Mouse (Mus musculus): ENCODE data around the gene Vwa3b.
"Not testable (repeated sequence)": the region's sequence is repeated elsewhere in the genome, so short reads cannot be mapped to it uniquely, and the experiment has no call there.

Vwa3b gene

GRCm38 (mm10) chr1:37025962-37026686, at the start of gene Vwa3b:
TSS of gene Vwa3b (plus strand) at chr1:37026596.
- DNase-seq (ENCODE audit: low read depth, low spot score): no peak

GRCm38 (mm10) chr1:36976770-36977169, 49.6 kb upstream of the Vwa3b start:
- no peak for DNase-seq (ENCODE audit: low read depth, low spot score)

- no peak for DNase-seq (ENCODE audit: low read depth, low spot score)
Measured at GRCm38 (mm10) chr1:36982191-36982961, 44.0 kb upstream of the Vwa3b start.

- DNase-seq (ENCODE audit: low read depth, low spot score): no peak
Measured at GRCm38 (mm10) chr1:36983754-36984153, 42.6 kb upstream of the Vwa3b start.

DNA sequence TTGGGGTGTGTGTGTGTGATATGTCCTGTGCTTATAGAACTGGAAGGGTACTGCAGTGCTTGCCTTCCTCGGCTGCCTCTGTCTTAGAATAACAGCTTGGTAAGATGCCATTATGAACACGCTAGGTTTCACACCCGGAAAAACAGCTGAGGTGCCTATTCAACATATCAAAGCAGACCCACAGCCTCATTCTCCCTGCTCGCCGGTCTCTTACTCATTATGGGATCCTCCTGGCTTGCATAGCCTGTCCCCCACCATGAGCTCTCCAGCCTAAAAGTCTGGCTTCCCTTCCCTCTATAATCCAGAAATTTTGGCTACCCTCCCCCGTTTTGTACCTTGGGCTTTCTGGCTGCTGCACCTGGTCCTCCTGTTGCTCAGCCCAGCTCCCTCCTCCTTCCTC, 42.0 kb upstream of the Vwa3b start:
- DNase-seq (ENCODE audit: low read depth, low spot score): no peak

DNA sequence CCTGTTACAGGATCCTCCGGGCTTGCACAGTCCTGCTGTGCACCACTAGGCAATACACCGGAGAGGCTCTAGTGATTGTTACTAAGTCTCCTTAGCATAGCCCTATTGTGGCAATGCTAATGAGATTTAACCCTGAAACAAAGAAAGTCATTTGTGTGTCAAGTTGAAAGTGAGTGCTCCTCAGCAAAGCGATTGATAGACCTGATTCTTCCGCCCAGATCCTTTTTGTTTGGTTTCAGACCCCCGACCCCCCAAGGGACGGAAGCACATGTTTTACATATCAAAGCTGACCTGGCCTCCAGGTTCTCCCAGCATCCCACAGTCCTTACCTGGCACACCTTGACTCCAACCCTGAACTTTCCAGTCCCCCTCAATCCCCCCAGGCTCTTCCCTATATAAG, 40.5 kb upstream of the Vwa3b start:
- no peak for DNase-seq (ENCODE audit: low read depth, low spot score)

- no peak for DNase-seq (ENCODE audit: low read depth, low spot score)
Measured at GRCm38 (mm10) chr1:36986396-36987160, 39.8 kb upstream of the Vwa3b start.

DNA sequence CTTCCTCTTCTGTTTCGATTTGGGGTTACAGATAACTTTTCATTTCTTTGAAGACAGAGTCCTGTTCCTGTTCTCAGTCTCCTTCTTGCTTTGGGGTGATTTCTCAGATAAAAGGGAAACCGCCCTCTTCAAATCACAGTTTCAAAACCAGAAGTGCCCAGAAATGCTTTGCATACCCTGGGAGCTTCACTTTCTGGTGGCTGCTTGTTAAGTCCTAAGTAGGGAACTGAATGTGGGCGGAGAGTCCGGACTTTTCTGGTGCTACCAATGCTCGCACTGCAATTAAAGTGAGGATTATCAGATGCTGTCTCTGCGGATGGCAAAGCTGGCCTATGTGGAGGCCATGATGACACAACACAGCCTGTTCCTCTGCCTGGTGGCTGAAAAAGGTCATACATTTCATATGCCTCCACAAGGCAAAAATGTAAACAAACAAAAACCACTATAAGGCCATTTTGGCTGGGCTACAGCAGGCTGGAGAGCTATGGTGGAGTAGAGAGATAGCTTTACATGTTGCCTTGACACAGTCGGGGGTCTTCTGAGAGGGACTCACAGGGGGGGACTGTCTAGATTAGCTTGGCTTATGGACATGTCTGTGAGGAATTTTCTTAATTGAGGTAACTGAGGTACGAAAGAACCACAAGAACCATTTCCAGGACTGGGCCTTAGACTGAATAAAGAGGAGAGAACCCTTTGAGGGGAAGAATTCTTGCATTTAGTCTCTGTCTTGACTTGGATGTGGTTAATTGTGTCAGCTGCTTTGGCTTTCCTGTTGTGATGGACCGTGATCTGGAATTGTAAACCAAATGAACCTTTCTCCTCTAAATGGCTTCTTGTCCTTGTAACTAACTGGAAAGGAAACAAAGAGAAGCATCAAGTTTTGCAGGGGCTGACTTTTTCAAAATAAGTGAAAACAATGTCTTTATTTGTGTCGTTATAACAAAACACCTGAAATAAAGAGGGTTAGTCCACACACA, 38.9 kb upstream of the Vwa3b start:
- DNase-seq (ENCODE audit: low read depth, low spot score): no peak

- DNase-seq (ENCODE audit: low read depth, low spot score): no peak
Measured at GRCm38 (mm10) chr1:36988161-36988560, 38.2 kb upstream of the Vwa3b start.

GRCm38 (mm10) chr1:36988561-36988960, 37.8 kb upstream of the Vwa3b start:
- no peak for DNase-seq (ENCODE audit: low read depth, low spot score)

DNA sequence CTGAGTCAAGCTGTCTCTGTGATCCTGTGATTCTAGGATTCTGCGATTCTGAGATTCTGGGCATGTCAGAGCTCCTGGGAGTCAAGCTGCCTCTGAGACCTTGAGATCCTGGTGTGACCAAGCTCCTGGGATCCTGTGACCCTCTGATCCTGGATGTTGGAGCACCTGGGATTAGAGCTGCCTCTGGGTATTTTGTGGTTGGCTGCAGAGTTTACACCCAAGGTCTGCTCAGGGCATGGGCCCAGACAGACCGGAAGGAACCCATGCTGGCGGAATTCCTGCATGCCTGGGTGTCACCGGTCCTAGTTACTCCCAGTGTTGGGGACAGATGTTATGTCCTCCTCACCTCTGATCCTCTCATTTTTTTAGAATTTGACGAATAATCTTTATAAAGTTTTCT, 32.1 kb upstream of the Vwa3b start:
- no peak for DNase-seq (ENCODE audit: low read depth, low spot score)

DNA sequence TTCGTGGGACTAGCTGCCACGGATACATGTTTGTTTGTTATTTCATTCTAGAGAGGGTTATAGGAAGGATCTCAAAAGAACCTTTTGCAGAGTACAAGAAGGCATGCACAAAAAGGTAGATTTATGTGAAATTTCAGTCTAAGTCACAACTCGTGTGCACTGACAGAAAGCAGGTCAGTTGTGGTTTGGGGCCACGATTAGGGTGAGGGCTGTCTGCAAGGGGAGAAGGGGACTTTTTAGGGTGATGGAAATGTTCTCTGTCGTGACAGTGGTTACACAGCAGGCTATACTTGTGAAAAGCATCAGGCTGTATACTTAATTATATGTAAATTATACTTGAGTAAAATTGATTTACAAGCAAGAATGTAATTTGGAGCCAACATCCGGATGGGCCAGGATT, 30.6 kb upstream of the Vwa3b start:
- no peak for DNase-seq (ENCODE audit: low read depth, low spot score)

- no peak for DNase-seq (ENCODE audit: low read depth, low spot score)
Measured at GRCm38 (mm10) chr1:36996561-36997213, 29.7 kb upstream of the Vwa3b start.

DNA sequence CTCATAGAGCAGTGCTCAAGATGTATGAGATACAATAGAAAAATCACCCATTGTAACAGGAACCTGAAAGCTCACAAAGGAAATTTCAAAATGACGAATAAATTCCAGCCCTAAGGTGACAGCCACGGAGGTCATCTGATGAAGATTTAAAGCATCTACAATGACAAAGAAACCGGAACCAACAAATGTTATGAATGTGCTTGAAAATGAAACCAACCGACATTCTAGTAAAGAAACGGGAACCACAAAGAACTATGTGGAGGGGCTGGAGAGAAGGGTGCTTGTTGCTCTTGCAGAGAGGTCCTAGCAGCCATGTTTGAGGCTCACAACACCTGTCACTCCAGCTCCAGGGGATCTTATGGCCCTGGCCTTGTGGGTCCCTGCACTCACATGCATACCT, 26.1 kb upstream of the Vwa3b start:
- DNase-seq (ENCODE audit: low read depth, low spot score): no peak

DNA sequence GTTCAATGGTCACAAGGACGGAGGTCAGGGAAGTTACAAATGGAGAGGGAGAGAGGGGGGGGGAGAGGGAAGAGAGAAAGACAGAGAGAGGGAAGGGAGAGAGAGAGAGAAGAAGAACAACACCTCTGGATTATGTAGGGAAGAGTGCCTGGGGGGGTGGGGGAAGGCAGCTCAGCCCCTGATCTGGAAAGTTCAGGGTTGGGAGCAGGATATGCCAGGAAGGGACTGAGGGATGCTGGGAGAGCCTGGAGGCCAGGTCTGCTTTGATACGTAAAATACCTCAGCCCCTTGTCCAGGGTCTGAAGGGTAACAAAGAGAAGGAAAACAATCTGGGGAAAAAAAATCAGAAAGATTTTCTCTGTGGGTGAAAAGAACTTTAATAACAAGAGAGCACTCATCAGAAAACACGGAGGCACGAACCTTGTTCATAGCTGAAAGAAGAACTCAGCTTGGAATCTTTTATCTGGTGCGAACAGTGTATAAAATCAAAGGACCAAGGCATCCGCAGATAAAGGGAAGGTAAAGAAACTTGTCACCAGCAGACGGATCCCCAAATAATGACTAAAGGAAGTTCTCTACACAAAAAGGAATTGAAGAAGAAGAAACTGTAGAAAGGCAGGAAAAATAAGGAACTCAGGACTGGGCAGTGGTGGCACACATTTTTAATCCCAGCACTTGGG, 24.6 kb upstream of the Vwa3b start:
- no peak for DNase-seq (ENCODE audit: low read depth, low spot score)

- no peak for DNase-seq (ENCODE audit: low read depth, low spot score)
Measured at GRCm38 (mm10) chr1:37002316-37003008, 23.9 kb upstream of the Vwa3b start.

DNA sequence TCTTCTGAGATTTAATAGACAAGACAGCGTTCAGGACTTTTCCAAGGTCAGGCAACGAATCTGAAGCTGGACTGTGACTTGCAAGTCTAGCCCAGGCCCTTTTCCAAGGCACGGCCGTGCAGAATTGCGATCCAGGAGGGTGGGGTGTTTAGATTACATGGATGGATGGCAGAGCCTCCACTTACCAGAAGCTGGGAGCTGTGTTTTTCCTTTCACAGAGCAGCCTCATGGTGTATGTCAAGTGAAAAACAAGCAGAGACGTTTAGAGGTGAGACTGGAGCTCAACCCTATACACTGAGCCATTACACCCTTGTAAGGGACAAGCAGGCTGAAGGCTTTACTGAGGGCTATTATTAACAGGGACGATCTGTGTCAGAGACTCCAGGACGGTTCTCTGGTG, 21.9 kb upstream of the Vwa3b start:
- no peak for DNase-seq (ENCODE audit: low read depth, low spot score)

- DNase-seq (ENCODE audit: low read depth, low spot score): no peak
Measured at GRCm38 (mm10) chr1:37005036-37005435, 21.4 kb upstream of the Vwa3b start.

GRCm38 (mm10) chr1:37006529-37006928, 19.9 kb upstream of the Vwa3b start:
- DNase-seq (ENCODE audit: low read depth, low spot score): not testable (repeated sequence)

GRCm38 (mm10) chr1:37009880-37010279, 16.5 kb upstream of the Vwa3b start:
- DNase-seq (ENCODE audit: low read depth, low spot score): no peak

Measured in forelimb bud, embryonic 11.5 days (tissue).